Mouse (Mus musculus) liver, postnatal 0 days (tissue): Measurements from ENCODE around the gene Patz1. TPM values are rescaled to one million over a fixed set of nuclear protein-coding genes. Genes with fewer than 3 reads are reported as not detected.

Experiments
- ATAC-seq: fragments of 200-750 bp; cut with Nextera tagmentation; 2 replicates; pipeline ENCODE4 v1.8.0; 2017; ENCODE audit warnings: mild to moderate bottlenecking, moderate library complexity
- DNase-seq: peaks from one replicate; pipeline ENCODE4 v3.0.0-alpha.2; 2016
- H3K27ac ChIP-seq: fragments of 300-500 bp; sonication (generic); 2 replicates; pipeline ENCODE4 v1.5.1; 2014; ENCODE audit warnings: antibody characterized with exemption, moderate library complexity, mild to moderate bottlenecking, low read depth
- H3K27me3 ChIP-seq: fragments of 300-500 bp; sonication (generic); 2 replicates; pipeline ENCODE4 v1.6.1; 2014; ENCODE audit warnings: low read length, control low read depth, mixed read lengths; ENCODE audit not compliant: insufficient read depth
- H3K36me3 ChIP-seq: fragments of 300-500 bp; sonication (generic); replicated peaks from 2 replicates; pipeline ENCODE4 v1.6.1; 2014; ENCODE audit warnings: mild to moderate bottlenecking, control low read depth, low read length, moderate library complexity, mixed read lengths; ENCODE audit not compliant: insufficient read depth
- H3K4me1 ChIP-seq: fragments of 300-500 bp; sonication (generic); 2 replicates; pipeline ENCODE4 v1.6.1; 2014; ENCODE audit warnings: antibody characterized with exemption, mild to moderate bottlenecking, control low read depth; ENCODE audit not compliant: insufficient read depth
- H3K4me2 ChIP-seq: fragments of 300-500 bp; sonication (generic); 2 replicates; pipeline ENCODE4 v1.6.1; 2014; ENCODE audit warnings: low read depth, mild to moderate bottlenecking, low read length, moderate library complexity, mixed read lengths
- H3K4me3 ChIP-seq: fragments of 300-500 bp; sonication (generic); 2 replicates; pipeline ENCODE4 v1.5.1; 2014; ENCODE audit warnings: low read depth, low read length
- H3K9ac ChIP-seq: fragments of 300-500 bp; sonication (generic); replicated peaks from 2 replicates; pipeline ENCODE4 v1.6.1; 2014; ENCODE audit warnings: mild to moderate bottlenecking, moderate library complexity
- H3K9me3 ChIP-seq: fragments of 300-500 bp; sonication (generic); 2 replicates; pipeline ENCODE4 v1.6.1; 2016; ENCODE audit warnings: mild to moderate bottlenecking, control low read depth, low read length, mixed read lengths
- CTCF ChIP-seq: sonication (generic); IDR thresholded peaks from 2 replicates; pipeline ENCODE4 v1.5.1; 2016; ENCODE audit warnings: antibody characterized with exemption, low read depth
- EP300 ChIP-seq: IDR thresholded peaks from 2 replicates; pipeline ENCODE4 v1.6.1; 2016; ENCODE audit warnings: antibody characterized with exemption, low read depth, mild to moderate bottlenecking
- WGBS: fragments of 180-500 bp; shearing (Covaris S2); extraction: QIAGEN DNeasy Blood & Tissue Kit; methylation state at CpG from one replicate; pipeline ENCODE4 v1.1.7; 2014; ENCODE audit not compliant: insufficient replicate concordance; 5-methylcytosine and 5-hydroxymethylcytosine counted together
- polyA plus RNA-seq: library from polyadenylated mRNA; unstranded; fragments of >200 nt; fragmentation: Nextera tagmentation; extraction: Ambion mirVana; gene quantifications from 2 replicates; pipeline ENCODE4 v1.2.1, GENCODE M21; 2015

Patz1 gene
- polyA plus RNA-seq, 1 experiment from 2014 or later: 8.8 TPM

GRCm38 (mm10) chr11:3283645-3284044 is 5.0 kb upstream of the Patz1 start:
- TF ChIP-seq EP300 (no peak), CTCF (no peak)
- 89% methylated on average over 6 of the region's 6 CpGs for WGBS

DNA sequence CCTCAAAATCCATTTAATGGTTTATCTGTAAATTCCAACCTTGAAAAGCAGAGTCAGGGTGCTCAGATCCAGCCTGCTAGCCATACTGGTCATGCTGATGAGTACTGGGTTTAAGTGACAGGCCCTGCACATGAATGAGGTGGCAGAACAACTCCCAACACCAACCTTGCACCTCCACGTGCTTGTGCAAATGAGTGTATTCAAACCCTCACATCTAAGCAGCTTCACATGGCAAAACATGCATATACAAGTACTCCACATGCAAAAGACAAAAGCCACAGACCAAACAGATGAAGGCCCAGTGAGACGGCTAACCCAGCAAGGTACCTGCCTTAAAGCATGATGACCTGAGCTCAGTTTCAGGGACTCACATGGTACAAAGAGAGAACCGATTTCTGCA is 2.7 kb upstream of the Patz1 start:
- Histone ChIP-seq H3K4me2 (no peak overlapping the region), H3K27me3 (no peaks in the 10 kb centered on the region), H3K27ac (no peak overlapping the region), H3K36me3 (no peaks in the 10 kb centered on the region), H3K4me1 (peaks cover 17% of the 10 kb centered on the region), H3K9me3 (0 out of 2 replicates have a peak, but pooled peaks cover 6% of the 10 kb centered on the region), H3K4me3 (no peak overlapping the region), H3K9ac (no peak overlapping the region)
- no peak for ATAC-seq
- no peak for DNase-seq
- TF ChIP-seq CTCF (no peak), EP300 (no peak)
- WGBS: 81% methylated on average over 3 of the region's 3 CpGs

More at GRCm38 (mm10) chr11:3283645-3284044, 5.0 kb upstream of the Patz1 start:
- no peak for ATAC-seq
- no peak overlapping the region for H3K9ac ChIP-seq
- H3K36me3 ChIP-seq: no peaks in the 10 kb centered on the region
- H3K9me3 ChIP-seq: 0 out of 2 replicates have a peak, but pooled peaks cover 6% of the 10 kb centered on the region
- DNase-seq: no peak
- H3K27me3 ChIP-seq: no peaks in the 10 kb centered on the region
- H3K4me1 ChIP-seq: peaks cover 5% of the 10 kb centered on the region; the same call in 1 of the 2 replicates
- H3K4me2 ChIP-seq: no peak overlapping the region
- H3K27ac ChIP-seq: no peak overlapping the region
- H3K4me3 ChIP-seq: no peak overlapping the region

GRCm38 (mm10) chr11:3287131-3287530 is 1.5 kb upstream of the Patz1 start:
- no peak overlapping the region for H3K4me2 ChIP-seq
- H3K27ac ChIP-seq: no peak overlapping the region
- 62% methylated on average over 6 of the region's 6 CpGs for WGBS
- no peak overlapping the region for H3K9ac ChIP-seq
- peaks cover 29% of the 10 kb centered on the region for H3K4me1 ChIP-seq
- no peaks in the 10 kb centered on the region for H3K9me3 ChIP-seq
- H3K4me3 ChIP-seq: no peak overlapping the region
- H3K36me3 ChIP-seq: no peaks in the 10 kb centered on the region
- ATAC-seq (no peak), DNase-seq (no peak)
- TF ChIP-seq CTCF (no peak), EP300 (no peak)
- no peaks in the 10 kb centered on the region for H3K27me3 ChIP-seq

- H3K4me2 ChIP-seq: peak overlapping the region; percentile 100; the same call in 1 of the 2 replicates
- 48% methylated on average over 5 of the region's 5 CpGs for WGBS
- H3K4me1 ChIP-seq: peaks cover 36% of the 10 kb centered on the region
- DNase-seq (no peak), ATAC-seq (no peak)
- H3K4me3 ChIP-seq: no peak overlapping the region
- no peak overlapping the region for H3K9ac ChIP-seq
- H3K36me3 ChIP-seq: no peaks in the 10 kb centered on the region
- H3K27me3 ChIP-seq: no peaks in the 10 kb centered on the region
- TF ChIP-seq EP300: no peak
- no peak for TF ChIP-seq CTCF
- H3K27ac ChIP-seq: no peak overlapping the region
- no peaks in the 10 kb centered on the region for H3K9me3 ChIP-seq
These were observed 753 bp upstream of the Patz1 start for GRCm38 (mm10) chr11:3287921-3288320.

DNA sequence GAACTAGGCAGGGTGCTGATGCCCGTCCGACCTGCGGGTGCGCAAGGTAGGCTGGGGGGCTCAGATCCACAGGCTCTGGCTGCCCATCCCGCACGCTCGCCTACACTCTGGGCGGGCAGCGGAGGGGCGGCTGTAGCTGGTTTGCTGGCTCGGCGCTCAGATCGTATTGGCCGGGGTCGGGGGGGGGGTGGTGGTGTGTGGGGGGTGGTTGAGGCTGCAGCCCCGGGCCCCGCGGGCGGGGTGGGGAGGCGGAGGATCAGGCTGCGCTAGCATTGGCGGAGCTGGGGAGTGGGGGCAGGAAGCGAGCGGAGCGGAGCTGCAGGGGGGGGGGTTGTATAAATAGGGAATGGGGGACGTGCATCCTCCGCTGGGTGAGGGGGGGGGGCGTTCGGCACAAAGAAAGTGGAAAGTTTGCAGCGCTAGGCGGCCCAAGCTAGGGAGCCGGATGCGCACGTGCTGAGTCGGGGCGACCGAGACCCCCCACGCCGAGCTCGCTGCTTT is 678 bp downstream of the Patz1 start:
- WGBS: 0% methylated on average over 21 of the region's 40 CpGs
- peak; percentile 79 for DNase-seq
- no peaks in the 10 kb centered on the region for H3K27me3 ChIP-seq
- peak; percentile 62 for ATAC-seq
- H3K27ac ChIP-seq: peak overlapping the region; percentile 99
- H3K9ac ChIP-seq: peak overlapping the region; percentile 95
- H3K4me2 ChIP-seq: peak overlapping the region; percentile 100
- peaks cover 11% of the 10 kb centered on the region for H3K36me3 ChIP-seq
- peak overlapping the region; percentile 93 for H3K4me3 ChIP-seq
- H3K9me3 ChIP-seq: no peaks in the 10 kb centered on the region
- peaks cover 51% of the 10 kb centered on the region for H3K4me1 ChIP-seq
- TF ChIP-seq CTCF (no peak), EP300 (no peak; the same call in 1 of the 2 replicates)

GRCm38 (mm10) chr11:3289803-3290639 is 1.3 kb downstream of the Patz1 start:
- under 1% methylated on average over 61 of the region's 92 CpGs for WGBS
- Histone ChIP-seq H3K4me3 (peak overlapping the region; percentile 93), H3K4me1 (peaks cover 51% of the 10 kb centered on the region), H3K9ac (peak overlapping the region; percentile 95), H3K27ac (peak overlapping the region; percentile 99), H3K36me3 (peaks cover 17% of the 10 kb centered on the region), H3K27me3 (no peaks in the 10 kb centered on the region), H3K4me2 (peak overlapping the region; percentile 100), H3K9me3 (no peaks in the 10 kb centered on the region)
- TF ChIP-seq CTCF (peak; percentile 70), EP300 (no peak)
- DNase-seq: peak; percentile 82
- ATAC-seq: peak; percentile 68
